ENCODE assay signal across 22 mouse cellular contexts in genomic region chr11:119316720-119317119, GRCm38 (mm10). TPM values are rescaled to one million over a fixed set of nuclear protein-coding genes. Genes with fewer than 3 reads are reported as not detected.
DNase-seq lines count a peak whose midpoint lies in the region; ATAC-seq and TF ChIP-seq lines count a peak whose summit lies in the region.
"Had no signal": no experiment of that assay in that cellular context is flagged by ENCODE, and none has a peak within 500 bp of the region (broad histone marks: within the 10 kb centered on the region; RNA-seq: fewer than 3 reads in every experiment).

No protein-coding gene starts in this region.

- intact Hi-C loops in gastrocnemius, postnatal 14 days (cut with DNase I; ENCODE audit: low total_unique reads) = no loop called here

- 70% methylated on average over 4 of the region's 4 CpGs for WGBS in heart, embryonic 10.5 days
- 57% methylated on average over 4 of the region's 4 CpGs for WGBS in stomach, postnatal 0 days

- DNase-seq in heart, adult 8-10 months (ENCODE audit: low spot score) = peak; percentile 35
- no peak for DNase-seq in heart, embryonic 10.5 days (ENCODE audit: low spot score)
- peak; percentile 63 for DNase-seq in Muller cell, postnatal 12 days (ENCODE audit: inconsistent ontology term)
- DNase-seq in gastrocnemius, postnatal 14 days = peak; percentile 62
- DNase-seq in stomach, postnatal 0 days (ENCODE audit: low spot score) = no peak
- no peak for DNase-seq in frontal cortex, postnatal 10 days (ENCODE audit: low spot score in 2 of 2)
- DNase-seq in right cerebral cortex, postnatal 10 days (ENCODE audit: low spot score in 2 of 2) = no peak
- no peak for DNase-seq in c-Kit-positive CD71-positive TER-119-positive erythroid progenitor cells, embryonic 14.5 days (ENCODE audit: low spot score)
- DNase-seq: cerebellum, adult 8-10 months; kidney, adult 8-10 months; kidney, postnatal 25 days; liver; liver, postnatal 0 days; lung, postnatal 14 days; thymus, postnatal 25 days had no signal

- H3K9ac ChIP-seq in stomach, postnatal 0 days (ENCODE audit: low read length) = no peak overlapping the region
- H3K9ac ChIP-seq: heart, embryonic 13.5 days; liver, postnatal 0 days had no signal

- TF ChIP-seq EP300 in stomach, postnatal 0 days (optimal IDR thresholded peaks at IDR 0.05) = no peak

- H3K27me3 ChIP-seq in heart, embryonic 10.5 days (ENCODE audit: insufficient read depth, poor library complexity, severe bottlenecking) = peaks cover 15% of the 10 kb centered on the region; the same call in 1 of the 2 replicates
- H3K27me3 ChIP-seq in stomach, postnatal 0 days (ENCODE audit: control insufficient read depth, insufficient read depth, low read length) = no peaks in the 10 kb centered on the region

- no peaks in the 10 kb centered on the region for H3K36me3 ChIP-seq in heart, embryonic 10.5 days
- no peaks in the 10 kb centered on the region for H3K36me3 ChIP-seq in stomach, postnatal 0 days (ENCODE audit: control insufficient read depth, insufficient read depth, low read length)
- H3K36me3 ChIP-seq: heart, embryonic 13.5 days had no signal

- ATAC-seq in stomach, postnatal 0 days (ENCODE audit: low FRiP score, low TSS enrichment) = peak; percentile 71; the same call in 1 of the 2 replicates
- ATAC-seq: forebrain, embryonic 14.5 days; liver, postnatal 0 days; midbrain, embryonic 16.5 days had no signal

- no peaks in the 10 kb centered on the region for H3K9me3 ChIP-seq in heart, embryonic 10.5 days
- no peaks in the 10 kb centered on the region for H3K9me3 ChIP-seq in stomach, postnatal 0 days (ENCODE audit: control insufficient read depth, low read length)
- H3K9me3 ChIP-seq: heart, embryonic 13.5 days; megakaryocyte, embryonic 14.5 days had no signal

- no peak overlapping the region for H3K4me2 ChIP-seq in stomach, postnatal 0 days (replicated peaks; ENCODE audit: low read depth)
- H3K4me2 ChIP-seq: heart, embryonic 13.5 days had no signal

- TF ChIP-seq CTCF in stomach, postnatal 0 days (IDR thresholded peaks at IDR 0.05; ENCODE audit: low read depth) = no peak

- no peak overlapping the region for H3K27ac ChIP-seq in heart, embryonic 10.5 days
- H3K27ac ChIP-seq in stomach, postnatal 0 days (replicated peaks) = no peak overlapping the region
- H3K27ac ChIP-seq: heart, embryonic 13.5 days had no signal

- no peak overlapping the region for H3K4me3 ChIP-seq in heart, embryonic 10.5 days
- no peak overlapping the region for H3K4me3 ChIP-seq in stomach, postnatal 0 days (ENCODE audit: low read depth, low read length)
- H3K4me3 ChIP-seq: erythroblast, embryonic 14.5 days; heart, embryonic 13.5 days; megakaryocyte, embryonic 14.5 days had no signal

- H3K4me1 ChIP-seq in heart, embryonic 10.5 days = peaks cover 12% of the 10 kb centered on the region; the same call in 1 of the 2 replicates
- no peaks in the 10 kb centered on the region for H3K4me1 ChIP-seq in stomach, postnatal 0 days (replicated peaks; ENCODE audit: control insufficient read depth, insufficient read depth)
- H3K4me1 ChIP-seq: heart, embryonic 13.5 days; megakaryocyte, embryonic 14.5 days had no signal

RNA-seq across cellular contexts. Expression of gene Card14, which starts 9.2 kb away (rescaled TPM):
- under 1 TPM in 2 of 4 experiments, not detected in 2; 0.13 to 0.14 TPM for total RNA-seq in heart, adult 8-10 months (2022)
- polyA plus RNA-seq in heart, embryonic 10.5 days (2016; fragmentation: Nextera tagmentation; extraction: Ambion mirVana) = 0.24 and 0.48 TPM in 2 replicates
- total RNA-seq in gastrocnemius, postnatal 14 days (2021) = 1 to 10 TPM in 1 of 2 experiments, under 1 TPM in 1; 0.64 to 1.3 TPM
- polyA plus RNA-seq in stomach, postnatal 0 days (2015; fragmentation: Nextera tagmentation; extraction: Ambion mirVana) = 1.8 and 1.9 TPM in 2 replicates
- total RNA-seq: MEL had no signal
- polyA plus RNA-seq: hindbrain, embryonic 11.5 days had no signal

RNA-seq across cellular contexts. Expression of gene Eif4a3, which starts 16.8 kb away (rescaled TPM):
- total RNA-seq in heart, adult 8-10 months (2022) = 10 to 100 TPM; 57.7 to 77.2 (median 66.8) TPM
- 366 and 405 TPM in 2 replicates for polyA plus RNA-seq in heart, embryonic 10.5 days (2016; fragmentation: Nextera tagmentation; extraction: Ambion mirVana)
- 10 to 100 TPM; 43.8 to 52.4 TPM for total RNA-seq in gastrocnemius, postnatal 14 days (2021)
- polyA plus RNA-seq in stomach, postnatal 0 days (2015; fragmentation: Nextera tagmentation; extraction: Ambion mirVana) = 183 and 197 TPM in 2 replicates

RNA-seq across cellular contexts. Expression of gene Sgsh, which starts 38.6 kb away (rescaled TPM):
- 1 to 10 TPM; 4.6 to 5.6 (median 5.3) TPM for total RNA-seq in heart, adult 8-10 months (2022)
- 7.1 and 7.9 TPM in 2 replicates for polyA plus RNA-seq in heart, embryonic 10.5 days (2016; fragmentation: Nextera tagmentation; extraction: Ambion mirVana)
- total RNA-seq in gastrocnemius, postnatal 14 days (2021) = 1 to 10 TPM; 3.2 to 4.5 TPM
- 6.7 and 7.7 TPM in 2 replicates for polyA plus RNA-seq in stomach, postnatal 0 days (2015; fragmentation: Nextera tagmentation; extraction: Ambion mirVana)

RNA-seq across cellular contexts. Expression of gene Slc26a11, which starts 38.6 kb away (rescaled TPM):
- total RNA-seq in heart, adult 8-10 months (2022) = 1 to 10 TPM; 2.3 to 4.6 (median 3.1) TPM
- polyA plus RNA-seq in heart, embryonic 10.5 days (2016; fragmentation: Nextera tagmentation; extraction: Ambion mirVana) = 10.8 and 11.2 TPM in 2 replicates
- total RNA-seq in gastrocnemius, postnatal 14 days (2021) = 1 to 10 TPM; 2.7 to 2.9 TPM
- polyA plus RNA-seq in stomach, postnatal 0 days (2015; fragmentation: Nextera tagmentation; extraction: Ambion mirVana) = 3.6 and 4.7 TPM in 2 replicates
- total RNA-seq: MEL had no signal
- polyA plus RNA-seq: erythroblast, embryonic 14.5 days had no signal

RNA-seq across cellular contexts. Expression of gene Gaa, which starts 49.0 kb away (rescaled TPM):
- total RNA-seq in heart, adult 8-10 months (2022) = 100 to 1,000 TPM; 108 to 126 (median 114) TPM
- 57.3 and 97.3 TPM in 2 replicates for polyA plus RNA-seq in heart, embryonic 10.5 days (2016; fragmentation: Nextera tagmentation; extraction: Ambion mirVana)
- 10 to 100 TPM; 79.1 to 81.6 TPM for total RNA-seq in gastrocnemius, postnatal 14 days (2021)
- 30.8 and 35.5 TPM in 2 replicates for polyA plus RNA-seq in stomach, postnatal 0 days (2015; fragmentation: Nextera tagmentation; extraction: Ambion mirVana)

Comparison
In these comparisons a context has a peak if more than half of its experiments do, and no peak if none do; other contexts are left out.
1. DNase-seq: peak in heart, adult 8-10 months (single experiment), Muller cell, postnatal 12 days (single experiment) and gastrocnemius, postnatal 14 days (single experiment); none in heart, embryonic 10.5 days (single experiment), stomach, postnatal 0 days (single experiment), frontal cortex, postnatal 10 days (0 of 2), right cerebral cortex, postnatal 10 days (0 of 2) and c-Kit-positive CD71-positive TER-119-positive erythroid progenitor cells, embryonic 14.5 days (single experiment).